Mouse (Mus musculus) thymus, adult 2 months (tissue): ENCODE results near the gene Gfral. TPM values are rescaled to one million over a fixed set of nuclear protein-coding genes. Genes with fewer than 3 reads are reported as not detected.
A peak's percentile ranks its signal among the peaks of the same experiment; 100 is the strongest.

ENCODE experiments used
- DNase-seq: peaks from one replicate; pipeline ENCODE4 v3.0.0; 2021
- H3K27ac ChIP-seq: fragments of 200-500 bp; 2 replicates; pipeline ENCODE4 v1.5.1; 2012; ENCODE audit warnings: low read length, control low read depth; ENCODE audit not compliant: control insufficient read depth, insufficient read depth
- H3K27me3 ChIP-seq: fragments of 200-500 bp; 2 replicates; pipeline ENCODE4 v1.6.1; 2012; ENCODE audit warnings: mild to moderate bottlenecking, low read length, moderate library complexity, mixed read lengths; ENCODE audit not compliant: control insufficient read depth, insufficient read depth
- H3K36me3 ChIP-seq: fragments of 200-500 bp; 2 replicates; pipeline ENCODE4 v1.6.1; 2012; ENCODE audit warnings: mild to moderate bottlenecking, low read length, moderate library complexity; ENCODE audit not compliant: control insufficient read depth, insufficient read depth
- H3K4me1 ChIP-seq: fragments of 200-500 bp; replicated peaks from 2 replicates; pipeline ENCODE4 v1.6.1; 2012; ENCODE audit warnings: low read length; ENCODE audit not compliant: control insufficient read depth, insufficient read depth
- H3K4me3 ChIP-seq: fragments of 200-500 bp; 2 replicates; pipeline ENCODE4 v1.5.1; 2012; ENCODE audit warnings: mild to moderate bottlenecking, low read length, control low read depth, moderate library complexity; ENCODE audit not compliant: control insufficient read depth, insufficient read depth
- CTCF ChIP-seq: fragments of 200-500 bp; IDR thresholded peaks from 2 replicates; pipeline ENCODE4 v1.5.1; 2012; ENCODE audit warnings: mild to moderate bottlenecking, control low read depth, low read length, moderate library complexity, borderline replicate concordance; ENCODE audit not compliant: control insufficient read depth, poor library complexity, insufficient read depth; ENCODE audit errors: extremely low read depth
- POLR2A ChIP-seq: fragments of 200-500 bp; IDR thresholded peaks from 2 replicates; pipeline ENCODE4 v1.6.1; 2012; ENCODE audit warnings: mild to moderate bottlenecking, low read length, control low read depth, moderate library complexity; ENCODE audit not compliant: control insufficient read depth, poor library complexity, insufficient read depth; ENCODE audit errors: extremely low read depth
- WGBS: fragments of 180-500 bp; shearing (Covaris S2); methylation state at CpG from one replicate; pipeline ENCODE4 v1.1.7; 2018; 5-methylcytosine and 5-hydroxymethylcytosine counted together
- polyA plus RNA-seq: library from polyadenylated mRNA; depleted of rRNA; stranded (reverse); fragments of >200 nt; gene quantifications from 2 replicates; pipeline ENCODE4 v1.2.3, GENCODE M21; 2012; rRNA removed

Gfral gene
- not detected in 2 replicates for polyA plus RNA-seq

GRCm38 (mm10) chr9:76213557-76213956, at the start of gene Gfral:
Gene Gfral (minus strand): TSS chr9:76213657.
- H3K27me3 ChIP-seq: no peaks in the 10 kb centered on the region
- DNase-seq: no peak
- TF ChIP-seq CTCF (no peak), POLR2A (no peak)
- H3K27ac ChIP-seq: no peak within 1 kb of the TSS
- H3K4me1 ChIP-seq: no peaks in the 10 kb centered on the region
- H3K4me3 ChIP-seq: no peak within 1 kb of the TSS
- H3K36me3 ChIP-seq: no peaks in the 10 kb centered on the region
- WGBS: 93% methylated on average over 2 of the region's 2 CpGs

GRCm38 (mm10) chr9:76257731-76258130, 44.3 kb upstream of the Gfral start:
- no peak overlapping the region for H3K4me3 ChIP-seq
- WGBS: 58% methylated on average over 5 of the region's 5 CpGs
- DNase-seq: no peak
- H3K27me3 ChIP-seq: no peaks in the 10 kb centered on the region
- H3K27ac ChIP-seq: no peak overlapping the region
- TF ChIP-seq CTCF (no peak), POLR2A (no peak)
- no peaks in the 10 kb centered on the region for H3K4me1 ChIP-seq
- no peaks in the 10 kb centered on the region for H3K36me3 ChIP-seq

GRCm38 (mm10) chr9:76252544-76252943, 39.1 kb upstream of the Gfral start:
- Histone ChIP-seq H3K4me1 (no peaks in the 10 kb centered on the region), H3K36me3 (no peaks in the 10 kb centered on the region), H3K4me3 (no peak overlapping the region), H3K27me3 (no peaks in the 10 kb centered on the region), H3K27ac (no peak overlapping the region)
- 89% methylated on average over 7 of the region's 7 CpGs for WGBS
- DNase-seq: no peak
- no peak for TF ChIP-seq POLR2A
- TF ChIP-seq CTCF: no peak

GRCm38 (mm10) chr9:76252109-76252508, 38.7 kb upstream of the Gfral start:
- no peak for TF ChIP-seq POLR2A
- TF ChIP-seq CTCF: no peak
- H3K27me3 ChIP-seq: no peaks in the 10 kb centered on the region
- no peaks in the 10 kb centered on the region for H3K4me1 ChIP-seq
- no peak overlapping the region for H3K4me3 ChIP-seq
- no peaks in the 10 kb centered on the region for H3K36me3 ChIP-seq
- WGBS: 68% methylated on average over 4 of the region's 4 CpGs
- no peak overlapping the region for H3K27ac ChIP-seq
- DNase-seq: no peak

GRCm38 (mm10) chr9:76242322-76242721, 28.9 kb upstream of the Gfral start:
- DNase-seq: no peak
- no peak overlapping the region for H3K27ac ChIP-seq
- no peaks in the 10 kb centered on the region for H3K36me3 ChIP-seq
- no peak overlapping the region for H3K4me3 ChIP-seq
- H3K4me1 ChIP-seq: no peaks in the 10 kb centered on the region
- no peaks in the 10 kb centered on the region for H3K27me3 ChIP-seq
- WGBS: 57% methylated on average over 1 of the region's 1 CpGs
- TF ChIP-seq POLR2A: no peak
- TF ChIP-seq CTCF: no peak

- 83% methylated on average over 5 of the region's 5 CpGs for WGBS
- TF ChIP-seq CTCF: no peak
- no peak for TF ChIP-seq POLR2A
- H3K27me3 ChIP-seq: no peaks in the 10 kb centered on the region
- no peak overlapping the region for H3K4me3 ChIP-seq
- DNase-seq: no peak
- H3K4me1 ChIP-seq: 0 out of 2 replicates have a peak, but pooled peaks cover 2% of the 10 kb centered on the region
- no peak overlapping the region for H3K27ac ChIP-seq
- H3K36me3 ChIP-seq: no peaks in the 10 kb centered on the region
Observed at GRCm38 (mm10) chr9:76237946-76238345, 24.5 kb upstream of the Gfral start.

GRCm38 (mm10) chr9:76237243-76237642, 23.8 kb upstream of the Gfral start:
- no peak for DNase-seq
- H3K4me1 ChIP-seq: 0 out of 2 replicates have a peak, but pooled peaks cover 2% of the 10 kb centered on the region
- 62% methylated on average over 12 of the region's 12 CpGs for WGBS
- no peak overlapping the region for H3K27ac ChIP-seq
- H3K36me3 ChIP-seq: no peaks in the 10 kb centered on the region
- TF ChIP-seq CTCF (no peak), POLR2A (no peak)
- no peaks in the 10 kb centered on the region for H3K27me3 ChIP-seq
- no peak overlapping the region for H3K4me3 ChIP-seq

GRCm38 (mm10) chr9:76236626-76237025, 23.2 kb upstream of the Gfral start:
- Histone ChIP-seq H3K4me3 (no peak overlapping the region), H3K27me3 (no peaks in the 10 kb centered on the region), H3K4me1 (0 out of 2 replicates have a peak, but pooled peaks cover 2% of the 10 kb centered on the region), H3K36me3 (no peaks in the 10 kb centered on the region), H3K27ac (no peak overlapping the region)
- peak; percentile 24 for DNase-seq
- under 1% methylated on average over 7 of the region's 7 CpGs for WGBS
- TF ChIP-seq CTCF: no peak
- TF ChIP-seq POLR2A: no peak
